Mouse (Mus musculus) midbrain, embryonic 15.5 days (tissue): Measurements from ENCODE around the gene Olfml3. TPM values are rescaled to one million over a fixed set of nuclear protein-coding genes. Genes with fewer than 3 reads are reported as not detected.

Source experiments
- ATAC-seq: fragments of 200-750 bp; cut with Nextera tagmentation; replicated peaks from 2 replicates; pipeline ENCODE4 v1.8.0; 2017; ENCODE audit warnings: moderate TSS enrichment
- H3K27ac ChIP-seq: fragments of 300-500 bp; sonication (generic); 2 replicates; pipeline ENCODE4 v1.5.1; 2015; ENCODE audit warnings: mild to moderate bottlenecking, inconsistent platforms
- H3K27me3 ChIP-seq: fragments of 300-500 bp; sonication (generic); replicated peaks from 2 replicates; pipeline ENCODE4 v1.6.1; 2015; ENCODE audit warnings: inconsistent platforms
- H3K36me3 ChIP-seq: fragments of 300-500 bp; sonication (generic); replicated peaks from 2 replicates; pipeline ENCODE4 v1.6.1; 2015; ENCODE audit warnings: inconsistent platforms
- H3K4me1 ChIP-seq: fragments of 300-500 bp; sonication (generic); 2 replicates; pipeline ENCODE4 v1.6.1; 2015; ENCODE audit warnings: inconsistent platforms
- H3K4me2 ChIP-seq: fragments of 300-500 bp; sonication (generic); 2 replicates; pipeline ENCODE4 v1.6.1; 2015; ENCODE audit warnings: inconsistent platforms, mild to moderate bottlenecking, moderate library complexity
- H3K4me3 ChIP-seq: fragments of 300-500 bp; sonication (generic); 2 replicates; pipeline ENCODE4 v1.5.1; 2015; ENCODE audit warnings: mild to moderate bottlenecking, inconsistent platforms
- H3K9ac ChIP-seq: fragments of 300-500 bp; sonication (generic); 2 replicates; pipeline ENCODE4 v1.6.1; 2015; ENCODE audit warnings: mild to moderate bottlenecking, inconsistent platforms
- H3K9me3 ChIP-seq: fragments of 300-500 bp; sonication (generic); 2 replicates; pipeline ENCODE4 v1.6.1; 2016; ENCODE audit warnings: inconsistent platforms
- WGBS: fragments of 180-500 bp; shearing (Covaris S2); methylation state at CpG from one replicate; pipeline ENCODE4 v1.1.7; 2015; ENCODE audit warnings: mixed read lengths; 5-methylcytosine and 5-hydroxymethylcytosine counted together
- polyA plus RNA-seq: library from polyadenylated mRNA; unstranded; fragments of >200 nt; fragmentation: Nextera tagmentation; extraction: Ambion mirVana; gene quantifications from 2 replicates; pipeline ENCODE4 v1.2.1, GENCODE M21; 2015

The Olfml3 gene
- polyA plus RNA-seq, 1 experiment from 2014 or later = 4.8 TPM

DNA sequence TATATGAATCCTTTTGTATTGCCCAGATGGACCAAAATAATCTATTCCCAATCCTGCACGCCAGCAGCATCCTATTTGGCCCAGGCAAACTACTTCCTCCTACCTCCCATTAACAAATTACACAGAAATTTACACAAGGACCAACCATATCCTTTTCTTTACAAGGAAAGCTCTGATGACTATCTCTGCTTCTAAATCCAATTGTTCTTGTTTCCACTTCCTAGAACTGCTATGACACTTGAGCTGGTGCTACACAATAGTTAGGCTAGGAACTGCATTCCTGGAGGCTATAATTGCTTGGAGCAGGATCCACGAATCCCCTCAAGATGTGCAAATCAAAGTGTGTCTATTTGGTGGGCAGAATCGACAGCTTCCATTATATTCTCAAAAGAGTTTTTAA, 29.0 kb upstream of the Olfml3 start:
- H3K9me3 ChIP-seq = no peaks in the 10 kb centered on the region
- WGBS = 59% methylated on average over 3 of the region's 3 CpGs
- no peak overlapping the region for H3K4me3 ChIP-seq
- H3K4me2 ChIP-seq = no peak overlapping the region
- H3K27me3 ChIP-seq = no peaks in the 10 kb centered on the region
- H3K36me3 ChIP-seq = peaks cover 21% of the 10 kb centered on the region; the same call in 1 of the 2 replicates
- H3K4me1 ChIP-seq = no peaks in the 10 kb centered on the region
- no peak overlapping the region for H3K27ac ChIP-seq
- ATAC-seq = no peak
- no peak overlapping the region for H3K9ac ChIP-seq

DNA sequence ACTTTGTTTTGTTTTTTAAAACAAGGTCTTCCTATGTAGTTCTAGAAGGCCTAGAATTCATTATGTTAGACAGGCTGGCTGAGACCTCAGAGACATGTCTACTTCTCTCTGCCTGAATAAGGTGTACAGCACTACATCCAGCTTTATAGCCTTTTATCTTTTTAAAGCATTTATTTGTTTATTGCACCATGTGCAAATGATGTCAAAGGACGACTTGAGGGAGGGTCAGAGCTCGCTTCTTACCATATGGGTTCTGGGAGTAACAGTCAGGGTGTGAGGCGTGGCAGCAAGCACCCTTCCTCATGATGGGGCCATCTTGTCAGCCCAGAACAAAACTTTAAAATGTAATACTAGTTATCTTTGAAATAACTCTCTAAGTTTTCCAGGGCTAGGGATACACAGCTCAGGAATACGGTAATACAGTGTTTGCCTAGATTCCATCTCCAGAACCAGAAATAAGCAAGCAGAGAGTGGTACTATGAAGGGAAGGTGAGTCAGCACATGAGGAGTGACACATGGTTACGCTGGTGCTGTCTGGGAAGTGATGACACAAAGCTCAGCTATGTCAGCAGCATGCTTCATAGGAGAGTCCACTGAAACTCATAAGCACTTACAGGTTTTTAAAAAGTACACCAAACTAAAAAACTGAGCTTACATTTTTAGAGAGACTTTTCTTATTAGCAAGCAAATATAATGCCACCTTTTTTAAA, 21.6 kb upstream of the Olfml3 start:
- no peak for ATAC-seq
- no peak overlapping the region for H3K9ac ChIP-seq
- H3K4me2 ChIP-seq = no peak overlapping the region
- H3K27ac ChIP-seq = no peak overlapping the region
- H3K36me3 ChIP-seq = peaks cover 51% of the 10 kb centered on the region; the same call in 1 of the 2 replicates
- H3K4me1 ChIP-seq = no peaks in the 10 kb centered on the region
- no peaks in the 10 kb centered on the region for H3K9me3 ChIP-seq
- H3K4me3 ChIP-seq = no peak overlapping the region
- 89% methylated on average over 5 of the region's 5 CpGs for WGBS
- no peaks in the 10 kb centered on the region for H3K27me3 ChIP-seq

DNA sequence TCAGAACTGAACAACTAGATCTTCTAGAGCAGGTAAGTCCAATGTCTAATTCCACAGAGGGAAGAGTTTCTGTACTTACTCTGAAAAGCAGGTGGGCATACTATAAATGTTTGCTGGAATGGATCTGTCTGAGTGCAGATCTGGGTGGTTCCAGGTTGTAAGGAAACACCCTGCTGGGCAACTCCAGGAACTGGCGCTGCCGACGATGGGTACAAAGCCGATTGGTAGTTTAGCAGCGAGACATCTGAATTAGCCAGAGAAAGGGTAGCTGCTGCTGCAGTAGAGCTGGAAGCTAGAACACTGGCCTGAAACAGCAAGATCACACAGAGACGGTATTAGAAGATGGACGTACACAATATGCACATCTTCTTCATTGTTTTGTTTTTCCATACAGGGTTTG, 20.7 kb upstream of the Olfml3 start:
- Histone ChIP-seq H3K9ac (no peak overlapping the region), H3K27me3 (no peaks in the 10 kb centered on the region), H3K4me2 (no peak overlapping the region), H3K36me3 (peaks cover 53% of the 10 kb centered on the region; the same call in 1 of the 2 replicates), H3K4me1 (no peaks in the 10 kb centered on the region), H3K9me3 (no peaks in the 10 kb centered on the region), H3K4me3 (no peak overlapping the region), H3K27ac (no peak overlapping the region)
- no peak for ATAC-seq
- WGBS = 80% methylated on average over 7 of the region's 7 CpGs

DNA sequence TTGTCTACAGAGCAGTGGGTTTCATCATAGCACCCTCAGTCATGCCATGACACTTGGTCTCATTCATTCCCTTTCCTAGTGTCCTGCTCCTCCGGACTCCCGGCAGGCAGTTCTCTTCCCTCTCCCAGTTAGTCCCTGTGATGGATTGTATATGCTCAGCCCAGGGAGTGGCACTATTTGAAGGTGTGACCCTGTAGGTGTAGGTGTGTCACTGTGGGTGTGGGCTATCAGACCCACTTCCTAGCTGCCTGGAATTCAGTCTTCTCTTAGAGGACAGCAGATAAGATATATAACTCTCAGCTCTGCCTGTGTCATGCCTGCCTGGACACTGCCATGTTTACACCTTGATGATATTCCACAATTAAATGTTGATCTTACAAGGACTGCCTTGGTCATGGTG, 19.1 kb upstream of the Olfml3 start:
- H3K27ac ChIP-seq = no peak overlapping the region
- H3K4me3 ChIP-seq = no peak overlapping the region
- no peak overlapping the region for H3K4me2 ChIP-seq
- ATAC-seq = no peak
- H3K9me3 ChIP-seq = no peaks in the 10 kb centered on the region
- H3K9ac ChIP-seq = no peak overlapping the region
- H3K27me3 ChIP-seq = no peaks in the 10 kb centered on the region
- H3K4me1 ChIP-seq = no peaks in the 10 kb centered on the region
- H3K36me3 ChIP-seq = peaks cover 51% of the 10 kb centered on the region
- 94% methylated on average over 2 of the region's 2 CpGs for WGBS

DNA sequence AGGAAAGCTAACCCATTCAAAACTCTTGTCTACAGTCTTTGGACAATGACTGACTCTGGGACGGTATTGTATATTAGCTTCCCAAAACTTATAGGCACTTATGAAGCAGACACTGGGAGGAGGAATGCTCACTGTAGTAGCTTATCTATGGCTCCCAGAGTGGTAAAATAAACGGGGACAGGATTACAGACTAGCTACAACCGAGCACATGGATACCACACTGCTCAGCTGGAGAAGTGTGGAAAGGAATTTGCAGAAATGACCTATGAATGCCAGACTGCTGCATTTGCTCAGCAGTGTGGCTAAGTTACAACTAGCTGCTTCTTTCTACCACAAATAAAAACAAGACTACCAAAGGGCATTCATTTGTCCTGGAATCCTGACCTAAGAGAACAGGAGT, 17.6 kb upstream of the Olfml3 start:
- Histone ChIP-seq H3K36me3 (peaks cover 47% of the 10 kb centered on the region), H3K27me3 (no peaks in the 10 kb centered on the region), H3K9me3 (no peaks in the 10 kb centered on the region), H3K4me1 (no peaks in the 10 kb centered on the region), H3K4me2 (no peak overlapping the region), H3K9ac (no peak overlapping the region), H3K27ac (no peak overlapping the region), H3K4me3 (no peak overlapping the region)
- no peak for ATAC-seq
- 79% methylated on average over 3 of the region's 3 CpGs for WGBS

DNA sequence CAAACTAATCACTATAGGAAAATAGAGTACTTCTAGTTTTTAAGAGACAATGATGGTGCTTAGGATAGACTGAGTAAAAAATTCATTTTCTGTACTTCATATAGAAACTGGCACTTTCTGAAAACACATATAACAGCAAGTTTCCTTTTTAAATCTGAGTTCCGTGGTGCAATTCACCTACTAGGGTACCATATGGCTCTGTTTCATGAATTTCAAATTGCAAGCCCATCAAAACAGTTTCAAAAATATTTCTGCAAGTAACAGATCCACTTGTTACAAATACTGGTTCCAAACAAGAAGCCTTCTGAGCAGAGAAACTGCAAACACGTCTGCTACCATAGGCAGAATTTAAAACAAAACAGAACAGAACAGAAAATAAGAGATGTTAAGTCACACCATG, 13.8 kb upstream of the Olfml3 start:
- no peak overlapping the region for H3K27ac ChIP-seq
- ATAC-seq = no peak
- no peak overlapping the region for H3K9ac ChIP-seq
- no peaks in the 10 kb centered on the region for H3K27me3 ChIP-seq
- WGBS = 90% methylated on average over 2 of the region's 2 CpGs
- H3K9me3 ChIP-seq = no peaks in the 10 kb centered on the region
- H3K4me2 ChIP-seq = no peak overlapping the region
- no peaks in the 10 kb centered on the region for H3K4me1 ChIP-seq
- H3K4me3 ChIP-seq = no peak overlapping the region
- H3K36me3 ChIP-seq = peaks cover 46% of the 10 kb centered on the region

DNA sequence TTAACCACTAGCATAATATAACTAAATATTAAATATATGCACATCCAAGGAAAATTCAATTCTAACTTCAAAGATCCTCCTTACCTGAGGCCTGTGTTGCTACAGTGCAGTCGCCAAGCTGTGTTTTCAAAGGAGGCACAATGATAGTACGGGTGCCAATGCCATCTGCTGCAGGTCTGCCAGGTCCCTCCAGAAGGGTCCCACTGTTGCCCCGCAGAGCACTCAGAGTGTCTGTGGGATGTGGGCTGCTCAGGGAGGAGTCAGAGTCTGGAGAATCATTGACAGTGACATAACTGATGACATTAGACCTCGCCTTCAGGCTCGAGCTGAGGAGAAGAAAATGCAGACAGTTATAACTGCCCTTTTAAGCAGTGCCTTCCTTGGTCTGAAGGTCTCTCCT, 8.9 kb upstream of the Olfml3 start:
- H3K4me1 ChIP-seq = no peaks in the 10 kb centered on the region
- no peaks in the 10 kb centered on the region for H3K27me3 ChIP-seq
- H3K4me3 ChIP-seq = no peak overlapping the region
- H3K9me3 ChIP-seq = no peaks in the 10 kb centered on the region
- WGBS = 93% methylated on average over 5 of the region's 5 CpGs
- no peak overlapping the region for H3K27ac ChIP-seq
- peaks cover 56% of the 10 kb centered on the region for H3K36me3 ChIP-seq
- H3K9ac ChIP-seq = no peak overlapping the region
- ATAC-seq = no peak
- no peak overlapping the region for H3K4me2 ChIP-seq

DNA sequence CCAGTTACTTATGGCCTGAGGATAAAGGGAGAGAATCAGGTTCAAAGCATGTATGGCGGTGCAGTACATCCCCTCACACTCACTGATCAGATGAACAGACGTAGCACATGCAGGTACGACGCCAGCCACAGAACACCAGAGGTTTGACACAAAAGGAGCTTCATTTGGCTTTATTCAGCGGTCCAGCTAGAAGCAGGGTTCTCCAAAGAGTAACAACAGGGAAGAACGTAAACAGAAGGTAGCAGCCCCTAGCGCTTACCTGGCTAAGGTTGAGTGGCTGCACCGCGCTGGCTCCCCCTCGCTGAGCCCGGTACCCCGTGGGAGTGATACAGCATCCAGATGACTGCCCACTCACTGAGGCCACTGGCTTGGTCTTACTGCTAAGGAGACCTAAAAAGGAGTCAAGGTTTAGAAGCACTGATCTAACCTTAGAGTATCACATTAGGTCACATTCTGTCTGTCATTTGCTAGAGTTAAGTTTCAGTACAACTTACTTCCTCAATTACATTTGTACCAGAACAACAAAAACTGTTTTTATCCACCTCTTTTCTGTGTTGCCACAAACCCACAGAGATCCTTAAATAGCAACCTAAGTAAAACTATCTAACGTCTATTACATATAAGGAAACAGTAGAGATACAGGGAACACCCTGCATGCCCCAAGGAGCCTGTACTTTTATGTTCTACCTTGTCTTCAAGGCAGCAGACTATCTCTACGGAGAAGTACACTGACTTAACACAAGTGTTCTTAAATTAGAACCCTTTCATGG, 7.4 kb upstream of the Olfml3 start:
- Histone ChIP-seq H3K9me3 (no peaks in the 10 kb centered on the region), H3K27ac (no peak overlapping the region), H3K9ac (no peak overlapping the region), H3K4me2 (no peak overlapping the region), H3K4me3 (no peak overlapping the region), H3K36me3 (peaks cover 55% of the 10 kb centered on the region), H3K27me3 (no peaks in the 10 kb centered on the region), H3K4me1 (no peaks in the 10 kb centered on the region)
- WGBS = 94% methylated on average over 14 of the region's 14 CpGs
- ATAC-seq = no peak

DNA sequence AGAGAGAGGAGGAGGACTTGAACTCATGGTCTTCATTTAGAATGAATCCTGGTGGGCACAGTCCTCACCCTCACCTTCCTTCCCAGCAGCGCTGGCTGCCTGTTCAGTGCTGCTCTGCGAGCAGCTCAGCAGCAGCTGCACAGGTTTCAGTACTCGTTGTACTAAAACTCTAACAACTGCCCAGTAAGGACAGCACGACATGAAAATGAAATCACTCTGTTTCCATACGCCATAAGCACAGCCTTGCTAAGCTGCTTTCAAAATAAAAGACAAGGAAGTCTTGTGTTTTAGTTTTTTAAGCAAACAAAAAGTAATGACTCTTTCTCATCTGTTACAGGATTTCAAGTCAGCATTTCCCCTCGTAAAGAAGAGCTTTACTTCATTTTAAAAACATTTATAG, 5.4 kb upstream of the Olfml3 start:
- no peaks in the 10 kb centered on the region for H3K27me3 ChIP-seq
- 86% methylated on average over 6 of the region's 6 CpGs for WGBS
- no peak overlapping the region for H3K4me3 ChIP-seq
- no peak for ATAC-seq
- peaks cover 41% of the 10 kb centered on the region for H3K36me3 ChIP-seq
- no peak overlapping the region for H3K9ac ChIP-seq
- no peak overlapping the region for H3K4me2 ChIP-seq
- H3K9me3 ChIP-seq = no peaks in the 10 kb centered on the region
- H3K4me1 ChIP-seq = no peaks in the 10 kb centered on the region
- no peak overlapping the region for H3K27ac ChIP-seq

DNA sequence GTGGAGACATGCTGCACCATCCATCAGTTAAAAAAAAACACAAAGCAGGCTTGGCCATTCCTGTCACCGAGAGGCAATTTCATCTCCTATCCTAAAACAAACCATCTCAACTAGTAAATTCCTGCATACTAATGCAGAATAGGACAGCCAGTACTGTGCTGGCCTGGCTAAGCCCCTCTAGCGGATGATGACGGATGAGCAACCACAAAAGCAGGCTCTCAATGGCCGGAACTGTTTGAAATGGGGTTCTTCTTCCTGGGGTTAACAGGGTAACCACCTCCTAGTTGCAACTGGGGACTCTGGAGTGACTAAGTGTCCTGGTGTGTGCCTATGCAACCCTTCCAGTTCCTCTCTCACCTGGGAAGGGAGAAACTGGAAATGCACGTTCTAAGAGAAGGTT, 2.5 kb upstream of the Olfml3 start:
- no peak for ATAC-seq
- H3K9me3 ChIP-seq = no peaks in the 10 kb centered on the region
- no peak overlapping the region for H3K27ac ChIP-seq
- WGBS = 27% methylated on average over 5 of the region's 5 CpGs
- H3K4me2 ChIP-seq = no peak overlapping the region
- H3K4me1 ChIP-seq = peaks cover 19% of the 10 kb centered on the region
- no peaks in the 10 kb centered on the region for H3K27me3 ChIP-seq
- H3K9ac ChIP-seq = no peak overlapping the region
- H3K4me3 ChIP-seq = no peak overlapping the region
- peaks cover 18% of the 10 kb centered on the region for H3K36me3 ChIP-seq

DNA sequence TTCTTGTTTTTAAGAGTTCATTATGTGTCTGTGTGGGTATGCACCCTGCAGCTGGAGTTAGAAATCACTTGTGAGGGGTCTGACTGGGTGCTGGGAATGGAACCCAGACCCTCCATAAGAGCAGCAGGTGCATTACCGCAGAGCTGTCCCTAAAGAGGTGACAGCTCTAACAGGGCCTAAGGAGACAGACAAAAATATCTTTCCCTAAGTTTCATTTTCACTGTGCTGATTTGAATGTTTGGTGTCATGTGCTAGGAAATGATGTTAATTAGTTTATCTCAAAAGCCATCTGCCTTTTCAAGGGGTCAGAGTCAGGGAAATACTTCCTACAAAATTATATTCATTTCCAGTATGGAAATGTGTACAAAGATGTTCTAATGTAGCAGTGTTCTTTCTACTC, 1.5 kb upstream of the Olfml3 start, which contains the start of gene Gm10964:
Gene Gm10964, plus strand, starts transcription at position 38 of the 400 bp plus-strand sequence.
- H3K4me1 ChIP-seq = peaks cover 29% of the 10 kb centered on the region
- no peak for ATAC-seq
- H3K4me3 ChIP-seq = peak within 1 kb of the TSS; percentile 16

DNA sequence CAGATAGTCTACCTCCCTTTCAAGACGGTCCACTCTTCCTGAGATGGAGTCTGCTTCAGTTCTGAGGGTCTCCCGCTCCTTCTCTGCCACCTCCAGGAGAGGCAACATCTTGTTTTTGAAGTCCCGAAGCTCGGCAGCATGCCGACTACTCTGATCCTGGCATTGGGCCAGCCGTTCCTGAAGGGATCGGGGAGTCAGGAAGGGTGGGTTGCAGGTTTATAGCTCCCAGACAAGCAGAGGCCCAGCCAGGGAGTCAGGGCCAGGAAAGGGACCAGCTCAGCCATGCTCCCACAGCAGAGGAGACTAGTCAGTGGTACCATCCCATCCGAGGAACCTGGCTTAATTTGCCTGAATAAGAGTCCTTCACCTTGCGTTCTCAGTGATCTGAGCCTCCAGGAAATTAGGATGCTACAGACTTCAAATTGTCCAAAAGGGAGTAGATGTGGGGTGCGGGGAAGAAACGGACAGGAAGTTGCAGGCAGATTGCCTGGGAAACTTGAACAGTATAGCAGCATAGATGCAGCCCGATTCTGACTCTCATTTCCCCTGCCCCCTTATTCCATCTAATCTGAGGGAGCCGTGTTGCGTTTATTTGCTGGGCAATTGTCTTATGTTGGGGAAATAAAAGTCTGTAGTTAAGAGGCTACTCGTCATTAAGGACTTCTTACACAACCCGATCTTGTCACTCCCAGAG, 593 bp downstream of the Olfml3 start:
- H3K9ac ChIP-seq = no peak overlapping the region; the same call in 1 of the 2 replicates
- peak overlapping the region; percentile 16; the same call in 1 of the 2 replicates for H3K4me3 ChIP-seq
- no peaks in the 10 kb centered on the region for H3K27me3 ChIP-seq
- peaks cover 46% of the 10 kb centered on the region for H3K4me1 ChIP-seq
- H3K27ac ChIP-seq = peak overlapping the region; percentile 72
- H3K36me3 ChIP-seq = no peaks in the 10 kb centered on the region; the same call in 1 of the 2 replicates
- 55% methylated on average over 16 of the region's 16 CpGs for WGBS
- no peak for ATAC-seq
- H3K9me3 ChIP-seq = no peaks in the 10 kb centered on the region
- H3K4me2 ChIP-seq = peak overlapping the region; percentile 46

More for the DNA sequence above, 1.5 kb upstream of the Olfml3 start, which contains the start of gene Gm10964:
- H3K9me3 ChIP-seq = no peaks in the 10 kb centered on the region
- H3K9ac ChIP-seq = peak within 1 kb of the TSS; percentile 25; the same call in 1 of the 2 replicates
- H3K36me3 ChIP-seq = peaks cover 9% of the 10 kb centered on the region
- peak within 1 kb of the TSS; percentile 72 for H3K27ac ChIP-seq
- WGBS = 87% methylated on average over 1 of the region's 1 CpGs
- H3K4me2 ChIP-seq = peak within 1 kb of the TSS; percentile 46
- H3K27me3 ChIP-seq = no peaks in the 10 kb centered on the region
